Mouse (Mus musculus) embryonic fibroblast, embryonic 13.5 days (primary cell): ENCODE measurements around the gene Msh2.

Experiments
- CTCF ChIP-seq: IDR thresholded peaks from 2 replicates; pipeline ENCODE4 v1.5.1; 2011; ENCODE audit warnings: mild to moderate bottlenecking, control low read depth, low read length, moderate library complexity, borderline replicate concordance; ENCODE audit not compliant: insufficient read depth
- POLR2A ChIP-seq: IDR thresholded peaks from 2 replicates; pipeline ENCODE4 v1.6.1; 2011; ENCODE audit warnings: low read depth, mild to moderate bottlenecking, control low read depth, low read length, moderate library complexity

DNA sequence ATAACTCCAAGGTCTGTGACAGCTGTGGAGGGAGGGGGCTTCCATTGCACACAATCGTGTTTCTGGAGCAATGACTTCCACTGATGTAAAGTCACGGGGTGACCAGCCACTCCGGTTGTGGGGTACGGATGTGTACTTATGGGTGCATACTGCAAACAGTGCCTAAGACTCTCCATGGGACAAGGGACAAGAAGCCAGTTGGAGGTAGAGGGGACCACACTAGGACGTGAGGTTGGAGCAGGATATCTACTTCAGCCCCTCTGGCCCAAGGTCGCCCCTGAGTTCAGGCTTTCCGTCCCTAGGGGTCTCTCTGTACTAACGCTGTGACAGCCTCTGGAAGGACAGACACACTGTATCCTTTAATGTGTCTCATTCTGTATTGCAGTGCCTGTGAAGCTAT, 62.3 kb downstream of the Msh2 start:
- TF ChIP-seq CTCF (no peak), POLR2A (no peak)
